Mouse (Mus musculus): ENCODE results near the gene Nhsl2. TPM values are rescaled to one million over a fixed set of nuclear protein-coding genes. Genes with fewer than 3 reads are reported as not detected.
"Not testable (repeated sequence)": the region's sequence is repeated elsewhere in the genome, so short reads cannot be mapped to it uniquely, and the experiment has no call there.

Gene Nhsl2
- 30.5 and 33.7 TPM in 2 replicates for polyA plus RNA-seq (2016; fragmentation: Nextera tagmentation; extraction: Ambion mirVana)

DNA sequence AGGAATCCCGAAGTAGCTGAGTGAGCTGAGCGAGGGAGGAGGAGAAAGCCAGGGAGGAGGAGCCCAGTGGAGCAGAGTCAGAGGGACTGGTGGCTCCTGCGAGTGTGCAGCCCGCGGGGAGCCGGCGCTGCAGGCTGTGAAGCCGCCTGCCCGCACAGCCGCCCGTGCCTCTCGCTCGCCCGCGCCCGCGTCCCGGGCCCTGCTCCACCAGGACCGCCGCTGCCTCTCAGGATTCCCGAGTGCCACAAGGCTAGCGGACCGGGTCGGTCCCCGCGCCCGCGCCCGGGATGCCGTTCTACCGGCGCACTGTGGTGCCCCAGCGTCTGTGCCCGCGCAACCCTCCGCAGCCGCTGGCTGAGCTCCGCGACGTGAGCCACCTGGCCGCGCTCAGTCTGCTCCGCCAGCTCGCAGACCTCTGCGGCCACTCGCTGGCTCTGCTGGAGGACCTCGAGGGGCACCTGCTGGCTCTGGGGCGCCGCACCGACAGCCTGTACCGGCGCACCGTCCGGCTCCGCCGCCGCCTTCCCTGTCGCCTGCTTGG is at the start of gene Nhsl2:
TSS of gene Nhsl2 (plus strand) at position 105 of the 541 bp plus-strand sequence.
- H3K27me3 ChIP-seq (ENCODE audit: insufficient read depth, poor library complexity, severe bottlenecking) = peaks cover 73% of the 10 kb centered on the region
- H3K9me3 ChIP-seq = no peaks in the 10 kb centered on the region
- DNase-seq (ENCODE audit: low spot score) = peak; percentile 79
- peak within 1 kb of the TSS; percentile 73 for H3K4me3 ChIP-seq
- peak within 1 kb of the TSS; percentile 91 for H3K27ac ChIP-seq
- 7% methylated on average over 58 of the region's 58 CpGs for WGBS
- peaks cover 24% of the 10 kb centered on the region for H3K4me1 ChIP-seq
- H3K36me3 ChIP-seq = no peaks in the 10 kb centered on the region

GRCm38 (mm10) chrX:101805512-101805911 is 43.7 kb upstream of the Nhsl2 start:
- no peak overlapping the region for H3K4me3 ChIP-seq
- peaks cover 10% of the 10 kb centered on the region; the same call in 1 of the 2 replicates for H3K27me3 ChIP-seq (ENCODE audit: insufficient read depth, poor library complexity, severe bottlenecking)
- no peaks in the 10 kb centered on the region for H3K4me1 ChIP-seq
- DNase-seq (ENCODE audit: low spot score) = no peak
- H3K27ac ChIP-seq = no peak overlapping the region
- no peaks in the 10 kb centered on the region for H3K9me3 ChIP-seq
- H3K36me3 ChIP-seq = no peaks in the 10 kb centered on the region
- 34% methylated on average over 2 of the region's 2 CpGs for WGBS

DNA sequence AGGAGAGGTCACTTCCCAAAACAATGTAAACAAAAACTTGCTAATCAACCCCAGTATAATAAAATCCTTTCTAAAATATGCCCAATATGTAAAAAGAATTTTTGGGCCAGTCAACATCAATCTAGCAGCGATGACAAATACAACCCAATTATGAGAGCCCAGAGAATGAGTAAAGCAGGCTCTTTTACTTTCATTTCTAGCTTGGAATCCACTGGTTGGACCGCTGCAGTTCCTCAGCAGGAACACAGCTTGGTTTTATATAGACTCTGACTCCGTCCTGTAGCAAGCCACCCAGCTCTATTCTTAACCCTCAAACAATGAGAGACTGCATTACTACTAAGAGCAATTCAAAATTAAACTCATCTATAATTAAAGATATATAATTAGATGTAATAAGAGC is 37.4 kb upstream of the Nhsl2 start:
- Histone ChIP-seq H3K4me1 (no peaks in the 10 kb centered on the region), H3K4me3 (no peak overlapping the region), H3K27ac (no peak overlapping the region), H3K36me3 (no peaks in the 10 kb centered on the region), H3K27me3 (ENCODE audit: insufficient read depth, poor library complexity, severe bottlenecking) (peaks cover 7% of the 10 kb centered on the region; the same call in 1 of the 2 replicates), H3K9me3 (no peaks in the 10 kb centered on the region)
- 50% methylated on average over 3 of the region's 3 CpGs for WGBS
- no peak for DNase-seq (ENCODE audit: low spot score)

DNA sequence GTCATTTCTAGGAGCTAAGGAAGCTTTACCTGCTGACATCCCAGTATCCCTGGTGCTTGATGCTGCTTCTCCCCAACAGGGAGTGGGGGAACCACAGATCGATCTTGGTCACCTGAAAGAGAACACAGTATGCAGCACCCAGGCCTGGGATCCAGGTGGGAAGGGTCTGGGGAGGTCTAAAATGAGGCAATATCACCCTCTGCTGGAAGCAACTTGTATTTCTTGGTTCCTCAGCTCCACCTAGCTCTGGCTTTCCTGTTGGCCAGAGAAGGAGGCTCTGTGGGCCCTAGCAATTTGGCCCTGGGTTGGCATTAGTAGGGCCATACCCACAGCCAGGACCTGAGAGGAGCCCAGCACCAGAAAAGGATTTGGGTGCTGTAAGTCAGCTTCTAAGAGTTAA is 30.0 kb upstream of the Nhsl2 start:
- Histone ChIP-seq H3K27ac (no peak overlapping the region), H3K4me3 (no peak overlapping the region), H3K4me1 (no peaks in the 10 kb centered on the region), H3K9me3 (no peaks in the 10 kb centered on the region), H3K36me3 (no peaks in the 10 kb centered on the region), H3K27me3 (ENCODE audit: insufficient read depth, poor library complexity, severe bottlenecking) (peaks cover 28% of the 10 kb centered on the region; the same call in 1 of the 2 replicates)
- DNase-seq (ENCODE audit: low spot score) = no peak
- 44% methylated on average over 1 of the region's 1 CpGs for WGBS

DNA sequence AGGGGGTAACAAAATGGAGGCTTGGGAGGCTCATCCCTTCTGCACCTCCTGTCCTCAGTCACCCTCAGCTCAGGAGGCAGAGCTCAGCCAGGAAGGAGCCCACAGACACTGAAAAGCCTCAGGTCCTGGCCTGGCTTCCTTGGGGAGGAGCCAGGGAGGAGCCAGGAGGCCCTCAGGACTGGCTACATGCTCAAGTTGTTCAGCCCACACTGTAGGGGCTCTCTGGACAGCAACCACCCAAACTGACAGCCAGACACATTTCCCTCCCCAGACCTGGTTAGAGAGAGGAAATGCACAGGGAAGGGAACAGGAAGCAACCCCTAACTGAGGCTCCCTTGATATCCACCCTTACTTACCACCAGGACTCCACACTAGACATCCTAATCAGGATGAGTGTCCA is 29.2 kb upstream of the Nhsl2 start:
- H3K9me3 ChIP-seq; H3K4me1 ChIP-seq; H3K4me3 ChIP-seq; H3K36me3 ChIP-seq; DNase-seq (ENCODE audit: low spot score); H3K27ac ChIP-seq: not testable (repeated sequence)
- H3K27me3 ChIP-seq (ENCODE audit: insufficient read depth, poor library complexity, severe bottlenecking) = peaks cover 28% of the 10 kb centered on the region; the same call in 1 of the 2 replicates

GRCm38 (mm10) chrX:101847191-101847795 is 1.9 kb upstream of the Nhsl2 start:
- H3K27me3 ChIP-seq (ENCODE audit: insufficient read depth, poor library complexity, severe bottlenecking) = peaks cover 68% of the 10 kb centered on the region
- no peak overlapping the region for H3K4me3 ChIP-seq
- DNase-seq (ENCODE audit: low spot score) = peak; percentile 75
- H3K36me3 ChIP-seq = no peaks in the 10 kb centered on the region
- 35% methylated on average over 5 of the region's 5 CpGs for WGBS
- H3K27ac ChIP-seq = peak overlapping the region; percentile 80
- H3K9me3 ChIP-seq = no peaks in the 10 kb centered on the region
- H3K4me1 ChIP-seq = peaks cover 22% of the 10 kb centered on the region

- 24% methylated on average over 54 of the region's 59 CpGs for WGBS
- Histone ChIP-seq H3K36me3 (no peaks in the 10 kb centered on the region), H3K4me1 (peaks cover 24% of the 10 kb centered on the region), H3K27ac (peak overlapping the region; percentile 91), H3K4me3 (peak overlapping the region; percentile 73), H3K9me3 (no peaks in the 10 kb centered on the region), H3K27me3 (ENCODE audit: insufficient read depth, poor library complexity, severe bottlenecking) (peaks cover 75% of the 10 kb centered on the region)
- DNase-seq (ENCODE audit: low spot score) = peak; percentile 79
These were observed 841 bp downstream of the Nhsl2 start for GRCm38 (mm10) chrX:101849901-101850551.

DNA sequence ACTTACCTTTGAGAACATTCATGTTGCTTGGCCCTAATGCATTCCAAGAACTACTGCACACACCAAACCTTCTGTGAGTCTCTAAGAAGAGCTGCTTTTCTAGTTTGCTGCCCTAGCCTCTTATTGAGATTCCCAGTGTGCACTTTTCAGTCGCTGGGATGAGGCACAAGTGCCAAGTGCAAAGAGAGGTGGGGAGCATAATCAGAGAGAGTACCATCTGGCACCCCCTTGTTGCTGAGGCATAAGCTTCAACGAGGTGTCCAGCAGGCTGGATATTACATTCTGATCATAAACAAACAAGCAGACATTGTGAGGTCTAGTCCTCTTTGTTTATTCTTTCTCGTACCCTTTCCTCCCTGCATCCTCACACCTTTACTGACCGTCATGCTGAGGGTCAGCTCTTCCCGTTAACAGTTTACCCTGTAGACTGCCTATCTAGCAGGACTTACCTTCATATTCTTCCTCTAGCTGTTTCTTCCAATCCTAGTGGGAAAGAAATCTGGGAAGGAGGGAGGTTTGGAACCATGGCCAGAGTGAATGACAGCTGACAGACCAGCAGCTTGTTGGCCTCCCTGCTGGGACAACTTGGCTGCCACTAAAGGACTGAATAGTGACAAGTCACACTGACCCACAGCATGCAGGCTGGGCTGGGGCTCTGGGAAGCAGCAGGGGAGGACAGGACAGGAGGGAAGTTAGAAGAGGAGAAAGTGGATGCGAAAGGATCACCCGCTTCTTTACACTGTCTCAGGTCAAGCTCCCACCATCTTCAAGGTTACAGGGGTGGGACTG is 2.6 kb downstream of the Nhsl2 start:
- Histone ChIP-seq H3K27me3 (ENCODE audit: insufficient read depth, poor library complexity, severe bottlenecking) (peaks cover 66% of the 10 kb centered on the region), H3K4me3 (no peak overlapping the region), H3K36me3 (no peaks in the 10 kb centered on the region), H3K27ac (no peak overlapping the region), H3K4me1 (peaks cover 17% of the 10 kb centered on the region), H3K9me3 (no peaks in the 10 kb centered on the region)
- 48% methylated on average over 7 of the region's 7 CpGs for WGBS
- DNase-seq (ENCODE audit: low spot score) = no peak

- H3K27ac ChIP-seq = no peak overlapping the region
- peak; percentile 25 for DNase-seq (ENCODE audit: low spot score)
- H3K4me1 ChIP-seq = no peaks in the 10 kb centered on the region
- H3K36me3 ChIP-seq = no peaks in the 10 kb centered on the region
- H3K9me3 ChIP-seq = no peaks in the 10 kb centered on the region
- no peak overlapping the region for H3K4me3 ChIP-seq
- WGBS = 56% methylated on average over 4 of the region's 4 CpGs
- peaks cover 26% of the 10 kb centered on the region for H3K27me3 ChIP-seq (ENCODE audit: insufficient read depth, poor library complexity, severe bottlenecking)
These were observed 14.6 kb downstream of the Nhsl2 start for GRCm38 (mm10) chrX:101863666-101864378.

DNA sequence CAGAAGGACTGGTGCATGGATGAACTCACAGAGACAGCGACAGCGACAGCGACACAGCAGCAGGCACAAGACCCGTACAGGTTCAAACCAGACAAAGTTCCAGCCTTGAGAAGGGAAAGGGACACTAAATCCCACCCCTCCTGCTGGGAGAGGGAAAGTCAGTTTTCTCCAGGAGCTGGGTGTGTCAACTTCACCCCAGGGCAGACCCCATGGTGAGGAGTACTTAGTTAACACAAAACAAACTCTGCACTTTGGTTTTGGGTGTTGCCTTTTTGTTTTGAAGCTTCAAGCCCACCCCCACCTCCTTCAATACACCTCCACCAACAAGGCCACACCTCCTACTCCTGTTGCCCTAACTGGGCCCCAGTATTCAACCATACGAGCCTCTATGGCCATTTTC is 15.6 kb downstream of the Nhsl2 start:
- no peaks in the 10 kb centered on the region for H3K4me1 ChIP-seq
- no peak overlapping the region for H3K4me3 ChIP-seq
- DNase-seq (ENCODE audit: low spot score) = peak; percentile 50
- no peak overlapping the region for H3K27ac ChIP-seq
- WGBS = 57% methylated on average over 5 of the region's 5 CpGs
- no peaks in the 10 kb centered on the region for H3K9me3 ChIP-seq
- peaks cover 22% of the 10 kb centered on the region for H3K27me3 ChIP-seq (ENCODE audit: insufficient read depth, poor library complexity, severe bottlenecking)
- no peaks in the 10 kb centered on the region for H3K36me3 ChIP-seq

GRCm38 (mm10) chrX:101874147-101874546 is 25.0 kb downstream of the Nhsl2 start:
- H3K27me3 ChIP-seq (ENCODE audit: insufficient read depth, poor library complexity, severe bottlenecking) = peaks cover 12% of the 10 kb centered on the region; the same call in 1 of the 2 replicates
- H3K4me1 ChIP-seq = peaks cover 18% of the 10 kb centered on the region
- DNase-seq (ENCODE audit: low spot score) = no peak
- no peaks in the 10 kb centered on the region for H3K9me3 ChIP-seq
- H3K36me3 ChIP-seq = no peaks in the 10 kb centered on the region
- H3K27ac ChIP-seq = no peak overlapping the region
- 31% methylated on average over 3 of the region's 3 CpGs for WGBS
- H3K4me3 ChIP-seq = no peak overlapping the region

DNA sequence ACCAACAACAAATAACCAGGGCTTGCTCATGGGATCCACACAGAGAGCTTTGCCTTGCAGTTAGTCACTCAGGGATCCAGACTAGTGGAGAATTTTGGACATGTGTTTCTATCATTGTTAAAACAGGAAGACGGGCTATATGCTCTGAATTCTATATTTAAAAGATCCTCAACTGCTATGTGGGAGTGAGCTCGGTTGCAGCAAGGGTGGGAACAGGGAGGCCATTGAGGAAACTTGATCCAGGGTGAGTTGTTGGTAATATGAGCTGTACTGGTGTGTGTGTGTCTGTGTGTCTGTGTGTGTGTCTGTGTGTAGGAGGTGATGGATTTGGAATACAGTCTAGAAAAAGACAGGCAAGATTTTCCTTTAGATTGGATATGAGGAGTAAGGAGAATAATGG is 25.7 kb downstream of the Nhsl2 start:
- no peak overlapping the region for H3K4me3 ChIP-seq
- no peaks in the 10 kb centered on the region for H3K9me3 ChIP-seq
- WGBS = 50% methylated on average over 2 of the region's 2 CpGs
- H3K27me3 ChIP-seq (ENCODE audit: insufficient read depth, poor library complexity, severe bottlenecking) = peaks cover 12% of the 10 kb centered on the region; the same call in 1 of the 2 replicates
- H3K36me3 ChIP-seq = no peaks in the 10 kb centered on the region
- no peak for DNase-seq (ENCODE audit: low spot score)
- H3K4me1 ChIP-seq = peaks cover 18% of the 10 kb centered on the region
- no peak overlapping the region for H3K27ac ChIP-seq

All from heart, embryonic 10.5 days (tissue).